Mouse (Mus musculus) myocyte (in vitro differentiated cells): ENCODE measurements around the gene Osbpl2. TPM values are rescaled to one million over a fixed set of nuclear protein-coding genes. Genes with fewer than 3 reads are reported as not detected.
A peak's percentile ranks its signal among the peaks of the same experiment; 100 is the strongest.

Experiments
- H3K27me3 ChIP-seq: one replicate; pipeline ENCODE4 v1.6.1; 2011; ENCODE audit not compliant: control insufficient read depth, insufficient read depth, insufficient read length
- H3K36me3 ChIP-seq: one replicate; pipeline ENCODE4 v1.6.1; 2011; ENCODE audit not compliant: control insufficient read depth, insufficient read depth
- H3K4me2 ChIP-seq: one replicate; pipeline ENCODE4 v1.6.1; 2011; ENCODE audit warnings: low read depth, control low read depth
- H3K4me3 ChIP-seq: one replicate; pipeline ENCODE4 v1.5.1; 2011; ENCODE audit warnings: mild to moderate bottlenecking, control low read depth, moderate library complexity
- H3K79me2 ChIP-seq: one replicate; pipeline ENCODE4 v1.6.1; 2011; ENCODE audit not compliant: control insufficient read depth, insufficient read depth
- H3ac ChIP-seq: one replicate; pipeline ENCODE4 v1.6.1; 2011; ENCODE audit not compliant: control insufficient read depth, insufficient read length
- CEBPB ChIP-seq: IDR thresholded peaks from 2 replicates; pipeline ENCODE4 v1.6.1; 2011; ENCODE audit warnings: mild to moderate bottlenecking, moderate library complexity; ENCODE audit not compliant: poor library complexity, insufficient read depth, severe bottlenecking
- E2F4 ChIP-seq: IDR thresholded peaks from one replicate; pipeline ENCODE4 v1.6.1; 2011; ENCODE audit warnings: mild to moderate bottlenecking, control low read depth, moderate library complexity; ENCODE audit not compliant: insufficient read depth
- MAX ChIP-seq: IDR thresholded peaks from one replicate; pipeline ENCODE4 v1.6.1; 2011; ENCODE audit warnings: low read depth, mild to moderate bottlenecking, control low read depth
- MYOD1 ChIP-seq, 3 experiments: IDR thresholded peaks; one replicate each; pipeline ENCODE4 v1.6.1; 2011; ENCODE audit warnings: control low read depth in 2 of 3, low read depth in 2 of 3, mild to moderate bottlenecking in 2 of 3, moderate library complexity in 1 of 3; ENCODE audit not compliant: insufficient read length in 2 of 3, control insufficient read depth in 1 of 3
- MYOG ChIP-seq, 3 experiments: IDR thresholded peaks; one replicate each; pipeline ENCODE4 v1.6.1; 2011; ENCODE audit warnings: control low read depth in 2 of 3, low read depth in 2 of 3, mild to moderate bottlenecking in 2 of 3; ENCODE audit not compliant: insufficient read length in 2 of 3, control insufficient read depth in 1 of 3, insufficient read depth in 1 of 3
- POLR2A ChIP-seq: IDR thresholded peaks from one replicate; pipeline ENCODE4 v1.6.1; 2011; ENCODE audit warnings: low read depth, mild to moderate bottlenecking, control low read depth, moderate library complexity; ENCODE audit not compliant: insufficient read length
- POLR2AphosphoS2 ChIP-seq: IDR thresholded peaks from one replicate; pipeline ENCODE4 v1.6.1; 2011; ENCODE audit warnings: low read depth, control low read depth; ENCODE audit not compliant: insufficient read length
- REST ChIP-seq: IDR thresholded peaks from one replicate; pipeline ENCODE4 v1.6.1; 2011; ENCODE audit warnings: mild to moderate bottlenecking, control low read depth, moderate library complexity; ENCODE audit not compliant: insufficient read depth, insufficient read length
- SRF ChIP-seq: IDR thresholded peaks from one replicate; pipeline ENCODE4 v1.6.1; 2011; ENCODE audit warnings: low read depth; ENCODE audit not compliant: control insufficient read depth, insufficient read length
- TCF12 ChIP-seq: IDR thresholded peaks from one replicate; pipeline ENCODE4 v1.6.1; 2011; ENCODE audit warnings: mild to moderate bottlenecking, control low read depth; ENCODE audit not compliant: poor library complexity, insufficient read depth, severe bottlenecking
- TCF3 ChIP-seq: IDR thresholded peaks from one replicate; pipeline ENCODE4 v1.6.1; 2011; ENCODE audit warnings: low read depth, control low read depth; ENCODE audit not compliant: insufficient read length
- USF1 ChIP-seq: IDR thresholded peaks from one replicate; pipeline ENCODE4 v1.6.1; 2011; ENCODE audit warnings: low read depth, mild to moderate bottlenecking, control low read depth, moderate library complexity
- polyA plus RNA-seq: library from polyadenylated mRNA; unstranded; fragments of >200 nt; fragmentation: generic; extraction: Trizol; gene quantifications from one replicate; pipeline ENCODE4 v1.2.1, GENCODE M21; 2012; ENCODE audit warnings: missing spikeins

Osbpl2 gene
- polyA plus RNA-seq, 1 experiment: 34.8 TPM

GRCm38 (mm10) chr2:180201303-180201702 lies 82.2 kb downstream of the Osbpl2 start:
- TF ChIP-seq MYOD1 (IDR thresholded peaks at IDR 0.05; ENCODE audit: control insufficient read depth in 1 of 3, insufficient read length in 2 of 3, low read depth in 2 of 3) (peak in 2 of 3 experiments; percentile 57 to 68), TCF3 (no peak)
- Histone ChIP-seq H3K36me3 (peaks cover 31% of the 10 kb centered on the region), H3K4me2 (no peak overlapping the region), H3ac (no peak overlapping the region), H3K4me3 (no peak overlapping the region), H3K79me2 (no peaks in the 10 kb centered on the region), H3K27me3 (no peaks in the 10 kb centered on the region)

GRCm38 (mm10) chr2:180202263-180202662 lies 83.2 kb downstream of the Osbpl2 start:
- peak; percentile 88 for TF ChIP-seq REST
- no peak for TF ChIP-seq TCF12
- TF ChIP-seq TCF3: no peak
- peak; percentile 28 for TF ChIP-seq POLR2A
- no peak for TF ChIP-seq SRF
- no peak for TF ChIP-seq MYOG (IDR thresholded peaks at IDR 0.05; ENCODE audit: control insufficient read depth in 1 of 3, insufficient read depth in 1 of 3, insufficient read length in 2 of 3, low read depth in 2 of 3)
- TF ChIP-seq MYOD1 (IDR thresholded peaks at IDR 0.05; ENCODE audit: control insufficient read depth in 1 of 3, insufficient read length in 2 of 3, low read depth in 2 of 3): no peak

GRCm38 (mm10) chr2:180202805-180203204 lies 83.7 kb downstream of the Osbpl2 start:
- H3K36me3 ChIP-seq: peaks cover 27% of the 10 kb centered on the region

More at GRCm38 (mm10) chr2:180202263-180202662, 83.2 kb downstream of the Osbpl2 start:
- Histone ChIP-seq H3K79me2 (no peaks in the 10 kb centered on the region), H3K36me3 (peaks cover 31% of the 10 kb centered on the region), H3K4me3 (no peak overlapping the region), H3K27me3 (no peaks in the 10 kb centered on the region), H3K4me2 (no peak overlapping the region), H3ac (no peak overlapping the region)

GRCm38 (mm10) chr2:180204501-180204900 lies 85.4 kb downstream of the Osbpl2 start:
- Histone ChIP-seq H3K27me3 (no peaks in the 10 kb centered on the region), H3K36me3 (peaks cover 27% of the 10 kb centered on the region), H3K79me2 (peaks cover 13% of the 10 kb centered on the region), H3ac (no peak overlapping the region), H3K4me3 (no peak overlapping the region), H3K4me2 (no peak overlapping the region)
- no peak for TF ChIP-seq POLR2A
- no peak for TF ChIP-seq CEBPB
- TF ChIP-seq TCF3: no peak
- TF ChIP-seq MAX: no peak
- TF ChIP-seq SRF: no peak
- TF ChIP-seq REST: no peak
- TF ChIP-seq USF1: no peak
- TF ChIP-seq MYOD1 (IDR thresholded peaks at IDR 0.05; ENCODE audit: control insufficient read depth in 1 of 3, insufficient read length in 2 of 3, low read depth in 2 of 3): no peak
- TF ChIP-seq E2F4: no peak
- no peak for TF ChIP-seq TCF12
- TF ChIP-seq MYOG (IDR thresholded peaks at IDR 0.05; ENCODE audit: control insufficient read depth in 1 of 3, insufficient read depth in 1 of 3, insufficient read length in 2 of 3, low read depth in 2 of 3): no peak
- TF ChIP-seq POLR2AphosphoS2: no peak

More at GRCm38 (mm10) chr2:180202805-180203204, 83.7 kb downstream of the Osbpl2 start:
- H3K79me2 ChIP-seq: no peaks in the 10 kb centered on the region
- TF ChIP-seq CEBPB (no peak), USF1 (no peak), REST (no peak), E2F4 (no peak), MYOD1 (IDR thresholded peaks at IDR 0.05; ENCODE audit: control insufficient read depth in 1 of 3, insufficient read length in 2 of 3, low read depth in 2 of 3) (no peak), POLR2A (no peak), MAX (no peak), TCF3 (no peak), POLR2AphosphoS2 (no peak), SRF (no peak), MYOG (IDR thresholded peaks at IDR 0.05; ENCODE audit: control insufficient read depth in 1 of 3, insufficient read depth in 1 of 3, insufficient read length in 2 of 3, low read depth in 2 of 3) (no peak), TCF12 (no peak)
- H3K4me3 ChIP-seq: no peak overlapping the region
- H3ac ChIP-seq: no peak overlapping the region
- no peak overlapping the region for H3K4me2 ChIP-seq
- H3K27me3 ChIP-seq: no peaks in the 10 kb centered on the region

GRCm38 (mm10) chr2:180205083-180205955 lies 86.2 kb downstream of the Osbpl2 start:
- TF ChIP-seq REST (no peak), SRF (no peak), TCF3 (no peak), E2F4 (no peak), MYOD1 (IDR thresholded peaks at IDR 0.05; ENCODE audit: control insufficient read depth in 1 of 3, insufficient read length in 2 of 3, low read depth in 2 of 3) (no peak), POLR2A (no peak), POLR2AphosphoS2 (no peak), USF1 (no peak), CEBPB (no peak), MAX (no peak), TCF12 (no peak), MYOG (IDR thresholded peaks at IDR 0.05; ENCODE audit: control insufficient read depth in 1 of 3, insufficient read depth in 1 of 3, insufficient read length in 2 of 3, low read depth in 2 of 3) (no peak)

More at GRCm38 (mm10) chr2:180205083-180205955, 86.2 kb downstream of the Osbpl2 start:
- H3K4me2 ChIP-seq: no peak overlapping the region
- H3ac ChIP-seq: no peak overlapping the region
- H3K36me3 ChIP-seq: peaks cover 27% of the 10 kb centered on the region
- H3K27me3 ChIP-seq: no peaks in the 10 kb centered on the region
- H3K79me2 ChIP-seq: peaks cover 18% of the 10 kb centered on the region
- H3K4me3 ChIP-seq: no peak overlapping the region
